9 mouse cellular contexts compared by ENCODE assay signal in the genomic region with DNA sequence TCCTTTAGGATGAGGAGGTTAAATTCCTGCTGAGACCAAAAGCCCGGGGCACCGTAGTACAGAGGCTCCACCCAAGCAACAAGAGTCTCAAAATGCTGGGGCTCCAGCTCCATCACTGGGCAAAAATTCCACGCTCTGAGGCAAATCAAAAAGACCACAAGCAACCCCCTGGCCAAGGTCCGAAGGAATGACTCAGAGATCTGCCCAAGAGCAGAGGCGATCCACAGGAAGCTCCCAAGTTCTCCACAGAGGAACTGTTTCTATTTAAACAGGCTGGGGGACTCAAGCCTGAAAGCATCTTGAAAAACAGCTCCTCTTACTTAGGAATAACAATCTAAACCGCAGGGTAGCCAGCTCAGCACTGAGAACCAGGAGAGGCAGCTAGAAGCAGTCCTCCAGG. TPM values are rescaled to one million over a fixed set of nuclear protein-coding genes. Genes with fewer than 3 reads are reported as not detected.
DNase-seq lines count a peak whose midpoint lies in the region; TF ChIP-seq lines count a peak whose summit lies in the region.
"Had no signal": no experiment of that assay in that cellular context is flagged by ENCODE, and none has a peak within 500 bp of the region (broad histone marks: within the 10 kb centered on the region; RNA-seq: fewer than 3 reads in every experiment).

No protein-coding gene starts in this region.

- H3K4me1 ChIP-seq in embryonic fibroblast, embryonic 13.5 days (ENCODE audit: control insufficient read depth, insufficient read depth, low read length) = peaks cover 13% of the 10 kb centered on the region

- H3K27ac ChIP-seq in embryonic fibroblast, embryonic 13.5 days (ENCODE audit: insufficient read depth, low read length) = peak overlapping the region; percentile 96

- DNase-seq in embryo, embryonic 9.5 days (ENCODE audit: extremely low spot score) = peak; percentile 10
- no peak for DNase-seq in embryo, embryonic 10.5 days (ENCODE audit: low spot score)
- peak; percentile 27 for DNase-seq in 416B (ENCODE audit: low read depth)
- DNase-seq in heart, postnatal 4 days = peak; percentile 31
- DNase-seq in cerebellum, adult 18-20 months = no peak
- DNase-seq in c-Kit-positive CD71-positive TER-119-positive erythroid progenitor cells, embryonic 14.5 days (ENCODE audit: low spot score) = no peak
- DNase-seq in left cerebral cortex, adult 11 months (ENCODE audit: low spot score) = no peak

- no peak overlapping the region for H3K4me3 ChIP-seq in embryonic fibroblast, embryonic 13.5 days (ENCODE audit: insufficient read depth, low read length)
- H3K4me3 ChIP-seq: megakaryocyte, embryonic 14.5 days had no signal

- no peak for TF ChIP-seq POLR2A in embryonic fibroblast, embryonic 13.5 days (IDR thresholded peaks at IDR 0.05; ENCODE audit: low read depth, low read length)

- TF ChIP-seq CTCF in embryonic fibroblast, embryonic 13.5 days (IDR thresholded peaks at IDR 0.05; ENCODE audit: borderline replicate concordance, insufficient read depth, low read length) = no peak

RNA-seq across cellular contexts. Expression of gene Mrtfa, which starts 53.3 kb away (rescaled TPM):
- 36.6 and 38.4 TPM in 2 replicates for polyA plus RNA-seq in embryonic fibroblast, embryonic 13.5 days (2011; ENCODE audit: insufficient read length, low read depth, missing spikeins)
- total RNA-seq in heart, postnatal 4 days (2021) = 10 to 100 TPM; 17.5 to 17.7 TPM

Comparison
In these comparisons a context has a peak if more than half of its experiments do, and no peak if none do; other contexts are left out.
1. DNase-seq: peak in embryo, embryonic 9.5 days (single experiment), 416B (single experiment) and heart, postnatal 4 days (single experiment); none in embryo, embryonic 10.5 days (single experiment), cerebellum, adult 18-20 months (0 of 2), c-Kit-positive CD71-positive TER-119-positive erythroid progenitor cells, embryonic 14.5 days (single experiment) and left cerebral cortex, adult 11 months (single experiment).